Mouse (Mus musculus): ENCODE measurements at regions not wholly inside any gene's neighbourhood (a gene's known extent, or its start where the extent isn't known, plus 50 kb on each side); places are given as distances from the start of the nearest gene placed in this dataset.

DNA sequence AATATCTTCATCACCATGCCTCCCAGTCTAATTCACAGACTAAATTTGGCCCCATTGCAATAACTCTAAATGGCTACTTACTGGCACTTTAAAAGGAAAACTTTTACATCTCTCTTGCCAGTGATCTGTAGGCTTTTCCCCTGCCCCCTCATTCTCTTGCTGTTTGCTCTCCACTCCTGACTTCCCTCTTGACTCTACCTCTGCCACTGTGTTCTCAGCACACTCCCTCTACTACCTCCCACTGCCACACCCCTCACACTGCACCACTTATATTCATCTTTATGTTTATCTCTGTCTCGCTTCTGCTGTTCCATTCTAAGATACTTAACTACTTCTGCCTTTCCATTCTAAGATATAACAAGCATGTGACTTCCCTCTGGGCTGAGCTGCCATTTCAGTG is 141.4 kb upstream of the Rnf32 start:
- TF ChIP-seq POLR2A (IDR thresholded peaks at IDR 0.05; ENCODE audit: borderline replicate concordance, extremely low read depth, insufficient read depth, insufficient read length, poor library complexity, severe bottlenecking) = no peak
- no peak for TF ChIP-seq CTCF (IDR thresholded peaks at IDR 0.05; ENCODE audit: borderline replicate concordance, extremely low read depth, insufficient read depth, insufficient read length)
